Mouse (Mus musculus) mesoderm, embryonic 11.5 days (tissue): Measurements from ENCODE around the gene Wdfy2.

ENCODE experiments used
- DNase-seq: peaks from one replicate; pipeline ENCODE4 v3.0.0-alpha.2; 2012; ENCODE audit warnings: low read depth, low spot score

Wdfy2 gene

DNA sequence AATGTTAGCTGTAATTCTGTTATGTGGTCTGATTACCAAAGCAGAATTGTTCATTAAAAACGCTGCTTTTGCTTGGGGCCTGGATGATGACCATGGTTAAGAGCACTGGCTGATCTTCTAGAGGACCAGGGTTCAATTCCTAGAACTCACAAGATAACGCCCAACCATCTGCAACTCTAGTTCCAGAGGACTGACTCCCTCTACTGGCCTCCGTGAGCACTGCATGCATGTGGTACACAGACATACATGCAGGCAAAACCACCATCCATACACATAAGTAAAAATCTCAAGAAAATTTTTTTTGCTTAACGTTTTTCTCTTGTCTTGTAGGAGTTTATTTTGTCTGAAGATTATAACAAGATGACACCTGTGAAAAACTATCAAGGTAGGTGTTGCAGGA, 87.3 kb downstream of the Wdfy2 start:
- DNase-seq = no peak

DNA sequence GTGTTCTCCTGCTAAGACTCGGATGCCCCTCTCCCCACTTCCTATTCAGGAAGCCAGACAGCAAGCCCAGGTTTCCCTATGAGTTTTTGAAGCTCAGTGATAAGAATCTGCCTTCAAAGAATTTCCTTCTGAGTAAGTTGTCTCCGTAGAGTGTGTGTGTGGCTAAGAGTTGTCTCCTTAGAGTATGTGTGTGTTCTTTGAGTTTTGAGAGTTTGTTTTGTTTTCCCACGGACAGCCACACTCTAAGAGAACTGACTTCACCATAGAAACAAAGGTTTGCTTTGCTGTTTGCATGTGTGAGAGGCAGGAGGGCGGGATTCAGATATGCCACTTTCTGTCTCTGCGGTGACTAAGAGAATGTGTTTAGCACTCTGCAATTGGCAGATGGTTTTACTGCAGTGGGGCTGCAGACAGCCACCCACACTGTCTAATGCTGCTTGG, 90.6 kb downstream of the Wdfy2 start:
- no peak for DNase-seq

DNA sequence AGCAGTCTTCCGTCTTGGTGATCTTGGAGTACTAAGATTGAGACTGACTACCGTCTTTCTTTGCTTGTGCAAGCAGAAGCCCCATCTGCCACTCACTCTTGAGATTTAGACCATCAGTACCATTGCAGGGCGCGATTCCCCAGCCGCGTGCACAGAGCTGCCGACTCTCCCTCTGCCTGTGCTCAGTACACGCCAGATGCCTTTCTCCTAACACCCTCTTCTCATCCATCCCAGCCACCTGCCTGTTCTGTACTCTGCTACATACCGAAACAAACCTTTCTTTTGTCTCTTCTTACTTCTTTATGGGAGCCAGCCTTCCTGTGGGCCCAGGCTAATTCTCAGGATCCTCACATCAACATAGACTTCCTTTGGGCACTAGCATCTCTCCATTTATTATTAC, 97.9 kb downstream of the Wdfy2 start:
- DNase-seq = no peak

DNA sequence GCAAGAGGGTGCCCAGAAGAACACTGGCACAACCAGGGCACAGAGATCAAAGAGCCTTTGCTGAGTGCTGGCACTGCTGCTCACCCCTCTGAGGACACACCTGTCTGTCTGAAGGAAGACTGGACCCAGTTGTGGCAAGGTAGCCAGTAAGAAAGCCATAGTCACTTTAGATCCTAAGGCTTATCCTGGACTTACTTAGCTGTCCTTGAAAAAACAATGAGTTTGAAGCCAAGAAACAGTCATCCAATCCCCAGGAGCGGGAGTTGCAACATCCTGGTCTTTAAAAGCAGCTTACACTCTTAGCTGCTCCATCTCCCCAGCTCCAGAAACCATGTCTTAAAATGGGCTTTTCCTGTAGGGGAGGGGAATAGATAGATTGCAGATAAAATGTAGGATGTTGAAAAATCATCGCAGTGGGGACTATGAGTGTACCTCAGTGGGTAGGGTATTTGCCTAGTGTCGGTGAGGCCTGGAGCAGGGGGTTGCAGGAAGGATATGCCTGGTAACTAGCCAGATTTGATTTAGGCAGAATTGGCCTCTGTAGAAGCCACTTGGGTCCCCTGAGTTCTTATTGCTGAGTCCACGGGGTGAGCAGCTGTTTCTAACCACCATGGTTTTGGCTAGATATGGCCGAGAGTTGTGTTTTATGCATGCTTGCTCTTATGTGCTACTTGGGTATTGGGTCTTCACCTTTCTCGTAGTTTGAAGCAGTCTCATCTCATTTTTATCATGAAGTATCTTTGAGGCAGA, 99.3 kb downstream of the Wdfy2 start:
- DNase-seq = no peak

DNA sequence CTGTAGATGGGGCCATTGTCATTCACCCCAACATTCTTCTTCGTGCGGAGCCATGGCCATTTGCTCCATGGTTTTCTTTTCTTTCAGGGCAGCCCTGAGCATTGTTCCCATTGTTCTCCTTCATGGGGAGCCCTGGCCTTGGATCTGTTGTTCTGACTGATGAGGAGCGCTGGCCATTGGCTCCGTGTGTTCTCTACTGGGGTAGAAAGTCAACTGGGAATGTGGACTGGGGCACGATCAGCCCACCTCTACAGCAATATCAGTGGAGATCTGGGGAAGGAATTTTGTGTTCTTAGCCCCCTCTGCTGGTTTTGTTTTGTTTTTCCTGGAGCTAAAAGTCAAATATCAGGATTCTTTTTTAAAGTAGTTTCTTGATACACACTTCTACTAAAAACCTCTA, 100.2 kb downstream of the Wdfy2 start:
- no peak for DNase-seq

DNA sequence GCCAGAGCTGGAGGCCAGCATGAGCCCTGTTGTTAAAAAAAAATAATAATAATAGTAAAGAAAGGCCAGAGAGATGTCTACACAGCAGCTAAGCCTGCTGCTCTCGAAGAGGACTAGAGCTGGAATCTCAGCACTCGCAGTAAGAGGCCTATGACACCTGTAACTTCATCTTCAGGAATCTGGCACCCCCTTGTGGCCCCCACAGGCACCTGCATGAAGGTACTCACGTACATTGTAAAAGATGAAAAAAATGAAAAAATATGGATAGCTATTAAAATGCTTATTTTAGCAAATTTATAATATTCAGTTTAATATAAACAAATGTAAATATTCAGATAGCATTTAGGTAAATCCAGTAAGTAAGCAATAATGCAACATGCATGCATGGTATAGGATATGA, 102.0 kb downstream of the Wdfy2 start:
- DNase-seq = no peak

DNA sequence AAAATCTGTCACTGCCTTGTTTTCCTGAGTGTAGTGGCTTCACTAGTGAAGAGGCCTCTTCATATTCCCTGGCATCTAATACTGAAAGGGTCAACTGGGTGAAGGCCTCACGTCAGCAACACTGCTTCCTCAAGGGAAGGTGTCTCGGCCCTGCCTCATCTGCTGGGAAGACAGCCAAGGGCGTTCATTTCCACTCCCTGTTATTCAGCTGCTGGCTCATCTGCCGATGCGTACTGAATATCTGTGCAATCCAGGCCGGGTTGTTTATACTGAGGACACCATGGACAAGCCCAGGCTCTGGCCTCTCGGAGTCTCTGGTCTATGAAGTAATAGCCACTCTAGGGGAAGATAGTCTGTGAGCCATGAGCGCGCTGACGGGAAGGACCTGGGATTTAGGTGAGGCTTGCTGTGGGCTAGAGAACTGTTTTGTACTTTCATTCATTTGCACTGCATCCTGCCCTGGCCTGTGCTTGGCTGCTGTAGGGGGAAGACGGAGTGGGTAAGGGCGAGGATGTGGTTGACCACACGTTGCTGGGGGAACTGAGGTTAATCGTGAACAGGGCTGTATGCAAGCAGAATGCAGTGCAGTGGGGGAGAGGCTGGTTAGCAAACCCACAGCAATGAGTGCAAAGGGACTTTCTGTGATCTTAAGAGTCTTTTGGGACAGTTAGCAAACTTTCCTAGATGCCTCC, 103.1 kb downstream of the Wdfy2 start:
- no peak for DNase-seq

DNA sequence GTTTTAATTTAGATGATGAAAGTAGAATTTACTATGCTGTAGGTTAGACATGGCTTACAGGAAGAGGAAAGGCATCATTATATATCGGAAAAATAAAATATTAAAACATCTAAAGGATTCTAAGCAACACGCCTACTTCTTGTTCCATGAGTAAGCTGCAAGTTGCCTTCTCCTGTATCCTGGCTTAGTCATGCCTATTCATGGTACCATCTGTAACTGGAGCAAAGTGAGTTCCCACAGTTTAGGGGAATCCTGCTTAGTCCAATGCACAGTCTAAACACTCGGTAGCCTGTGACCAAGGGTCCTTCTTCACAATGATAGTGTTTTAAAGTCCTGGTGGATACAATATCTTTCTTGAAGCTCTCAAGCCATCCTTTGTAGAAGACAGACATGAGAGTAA, 109.3 kb downstream of the Wdfy2 start:
- no peak for DNase-seq

DNA sequence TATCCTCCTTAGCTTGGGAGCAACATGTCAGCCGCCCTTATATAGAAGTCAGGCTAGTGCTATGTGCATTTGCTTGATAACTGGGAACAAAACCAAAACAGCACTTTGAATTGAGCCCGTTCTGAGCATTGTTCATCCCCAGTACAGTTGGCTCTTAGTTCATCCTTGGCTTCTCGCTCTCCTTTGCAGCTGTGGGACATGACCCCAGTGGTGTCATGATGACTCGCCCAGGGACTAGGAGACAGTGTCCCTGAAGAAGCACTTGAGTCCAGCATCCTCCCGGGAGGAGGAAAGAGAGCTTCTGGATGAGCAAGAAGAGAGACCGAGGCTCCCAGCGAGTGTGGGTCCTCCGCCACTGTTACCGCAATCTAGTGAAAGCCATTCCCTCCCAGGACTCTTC, 118.6 kb downstream of the Wdfy2 start:
- no peak for DNase-seq

DNA sequence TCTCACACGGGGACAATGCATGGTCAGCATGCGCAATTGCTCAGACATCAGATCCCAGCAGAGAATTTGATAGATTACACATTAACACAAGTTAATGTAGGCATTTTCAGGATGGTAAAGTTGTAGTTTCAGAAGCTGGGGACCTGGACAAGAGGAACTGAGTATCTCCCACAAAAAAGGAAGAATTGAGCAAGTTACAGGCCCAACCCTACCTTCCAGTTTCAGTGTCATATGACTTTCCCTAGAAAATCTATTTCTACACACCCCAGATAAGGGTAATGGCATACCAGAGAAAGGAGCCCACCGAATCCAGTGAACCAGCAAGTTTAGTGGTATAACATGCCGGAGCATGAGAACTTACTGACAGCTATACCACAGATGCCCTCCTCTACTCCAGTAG, 126.2 kb downstream of the Wdfy2 start:
- no peak for DNase-seq

DNA sequence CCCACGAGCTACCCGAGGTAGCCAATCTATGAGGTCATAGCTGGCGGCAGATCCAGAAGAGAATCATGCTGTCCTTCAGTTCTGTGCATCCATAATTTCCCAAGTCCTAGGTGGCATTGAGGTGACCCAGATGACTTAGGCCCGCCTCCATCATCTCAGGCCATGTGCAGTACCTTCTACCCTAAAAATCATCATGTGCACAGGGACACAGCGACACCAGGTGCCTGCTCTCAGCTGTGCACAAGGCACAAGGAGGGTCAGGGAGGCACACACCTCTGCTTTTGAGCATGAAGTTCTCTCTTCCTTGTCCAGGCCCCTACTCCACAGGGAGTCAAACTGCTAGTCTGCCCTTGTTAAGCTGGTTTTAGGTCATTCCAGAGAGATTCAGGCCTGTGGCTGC, 127.9 kb downstream of the Wdfy2 start:
- no peak for DNase-seq

DNA sequence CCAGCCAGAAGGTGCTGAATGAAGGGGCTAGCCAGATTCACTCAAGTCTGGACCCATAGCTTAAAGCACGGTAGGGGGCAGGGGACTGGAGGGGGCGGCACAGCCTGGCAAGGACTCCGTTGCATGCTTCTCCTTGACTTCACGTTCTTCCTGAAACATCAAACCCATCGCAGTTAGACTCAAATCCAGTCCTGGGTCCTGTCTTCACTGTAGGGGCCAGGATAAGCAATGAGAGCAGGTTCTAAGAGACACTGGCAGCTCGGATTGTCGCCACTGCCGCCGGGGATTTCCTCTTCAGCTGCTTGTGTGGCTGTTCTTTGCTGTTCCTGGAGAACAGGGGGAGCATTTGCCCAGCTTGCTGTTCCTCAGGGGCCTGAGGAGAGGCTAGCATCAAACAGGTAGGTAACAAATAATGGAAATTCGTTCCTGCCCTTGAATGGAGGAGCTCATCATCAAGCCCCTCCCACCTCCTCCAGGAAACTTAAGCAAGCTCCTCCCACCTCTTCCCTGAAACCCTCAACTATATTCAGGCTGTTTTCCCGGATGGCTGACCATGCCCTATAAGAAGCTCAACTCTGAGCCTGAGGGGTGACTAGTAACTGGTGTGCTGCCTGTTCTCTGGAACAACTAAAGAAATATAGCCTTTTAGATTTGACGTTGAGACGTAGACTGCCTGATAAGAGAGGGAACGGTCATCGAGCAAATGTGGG, 128.5 kb downstream of the Wdfy2 start:
- no peak for DNase-seq

DNA sequence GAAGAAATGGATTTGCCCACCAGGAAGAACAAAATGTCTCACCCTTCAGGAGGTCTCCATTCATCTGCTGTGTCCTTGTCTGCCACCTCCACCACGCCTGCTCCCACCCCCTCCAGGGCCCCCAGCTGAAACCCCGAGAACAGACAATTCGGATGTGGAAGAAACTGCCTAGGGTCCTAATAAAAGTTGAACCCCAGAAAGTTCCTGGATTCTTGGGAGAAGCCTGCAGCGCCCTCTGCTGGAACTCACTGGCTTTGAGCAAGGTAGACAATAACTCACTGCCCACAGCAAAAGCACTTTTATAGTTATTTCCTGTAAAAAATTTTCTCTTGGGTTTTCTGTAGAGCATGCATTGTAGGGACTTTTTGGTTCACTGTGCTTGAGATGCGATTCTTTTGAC, 137.6 kb downstream of the Wdfy2 start:
- DNase-seq = peak; percentile 76

DNA sequence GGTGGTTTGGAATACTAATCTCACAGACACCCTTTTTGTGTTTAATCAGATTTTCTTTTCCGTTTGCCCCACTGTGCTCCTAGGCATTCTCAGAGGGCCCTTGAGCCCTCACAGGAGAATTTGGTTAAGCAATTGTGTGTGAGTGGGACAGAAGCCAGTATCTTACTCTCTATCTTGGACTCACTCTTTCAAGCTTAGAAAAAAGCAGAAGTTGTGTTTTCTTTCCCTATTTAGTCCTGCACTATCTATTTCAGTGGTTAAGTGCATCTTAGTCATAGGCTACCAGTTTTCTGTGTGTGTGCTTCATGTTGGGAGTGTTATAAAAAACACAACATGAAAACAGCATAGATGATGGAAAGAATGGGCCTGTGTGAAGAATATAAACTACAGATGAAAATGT, 142.3 kb downstream of the Wdfy2 start:
- DNase-seq = no peak

DNA sequence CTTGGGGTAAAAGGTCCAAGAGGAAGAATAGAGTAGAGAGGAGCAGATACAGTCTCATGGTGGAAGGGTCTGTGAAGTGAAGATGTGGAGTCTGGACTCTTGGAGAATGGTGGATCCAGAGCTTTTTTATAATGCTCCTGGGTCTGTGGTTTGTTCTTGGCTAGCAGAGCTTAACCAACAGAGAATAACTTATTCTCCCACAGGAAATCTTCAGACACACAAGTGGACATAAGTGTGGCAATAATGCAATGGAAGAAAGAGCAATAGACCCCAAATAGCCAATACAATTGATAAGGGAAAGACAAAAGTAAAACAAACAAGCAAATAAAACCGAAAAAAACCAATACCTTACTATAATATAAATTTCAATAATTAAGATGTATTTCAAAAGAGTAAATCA, 146.9 kb downstream of the Wdfy2 start, which contains the start of gene Defb48:
TSS of gene Defb48 (minus strand) at position 101 of the 400 bp plus-strand sequence.
- DNase-seq = no peak

DNA sequence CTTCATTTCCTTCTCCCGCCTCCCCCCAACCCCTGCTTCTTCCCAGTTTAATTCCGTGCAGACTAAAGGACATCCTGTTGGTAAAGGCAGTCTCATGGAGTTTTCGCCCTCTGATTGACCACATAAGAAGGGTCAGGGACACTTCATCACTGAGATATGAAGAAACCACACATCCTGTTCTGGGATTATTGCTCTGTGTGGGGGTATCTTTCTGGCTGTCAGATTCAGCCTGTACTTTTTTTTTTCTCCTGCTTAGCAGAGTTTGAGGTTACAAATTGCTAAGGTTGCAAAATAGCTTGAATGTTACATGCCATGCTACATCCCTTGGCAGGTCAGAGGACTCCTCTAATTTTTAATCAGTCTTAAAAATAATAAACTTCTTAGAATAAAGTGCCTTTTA, 153.8 kb downstream of the Wdfy2 start:
- DNase-seq = no peak

DNA sequence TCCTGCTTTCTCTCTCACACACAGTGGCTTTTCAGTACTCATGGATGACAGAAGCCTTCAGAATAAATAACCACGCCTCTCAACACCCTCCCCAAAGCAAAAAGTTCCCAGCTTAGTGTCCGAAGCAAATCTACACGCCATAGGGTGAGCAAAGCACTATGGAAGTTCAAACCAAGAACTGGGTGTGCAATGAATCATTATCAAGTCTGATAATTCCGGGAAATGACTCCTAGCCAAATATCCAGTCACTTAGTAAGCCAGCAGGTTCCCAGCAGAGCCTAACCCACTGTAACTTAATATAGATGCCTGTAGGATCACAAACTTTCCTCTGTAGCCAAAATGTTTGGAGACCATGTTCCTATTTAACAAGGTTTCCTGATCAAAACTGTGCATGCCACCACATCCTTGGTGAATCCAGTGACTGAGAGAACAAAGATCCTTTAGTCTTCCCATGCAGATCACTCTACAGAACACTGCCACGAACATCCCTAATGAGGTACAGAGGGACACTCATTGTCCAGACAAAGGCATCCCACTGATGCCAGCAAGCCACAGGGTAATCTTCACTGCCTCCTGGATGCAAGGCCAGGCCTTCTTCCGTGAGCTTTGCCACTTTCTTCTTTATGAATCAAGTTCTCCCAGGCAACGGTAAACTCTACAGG, 154.5 kb downstream of the Wdfy2 start:
- DNase-seq = no peak

DNA sequence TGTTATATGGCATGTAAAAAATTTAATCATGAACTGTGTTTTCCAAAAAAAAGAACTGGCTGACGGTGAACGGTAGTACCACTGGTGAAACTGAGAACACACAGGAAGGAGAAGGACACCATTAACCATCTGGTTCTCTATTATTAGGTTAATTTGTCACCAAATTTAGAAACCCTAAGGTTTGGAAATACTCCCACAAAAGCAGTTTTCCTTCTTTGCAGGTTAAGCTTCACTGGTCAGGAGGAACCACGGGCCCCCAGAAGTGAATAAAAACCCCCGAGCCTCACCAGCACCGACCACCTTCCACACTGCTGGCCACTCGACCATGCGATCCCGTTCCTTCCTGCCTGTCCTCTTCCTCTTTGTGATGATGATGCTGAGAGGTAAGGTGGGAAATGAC, 160.3 kb downstream of the Wdfy2 start, which contains the start of gene Defb47:
TSS of gene Defb47 (plus strand) at position 301 of the 400 bp plus-strand sequence.
- no peak for DNase-seq

DNA sequence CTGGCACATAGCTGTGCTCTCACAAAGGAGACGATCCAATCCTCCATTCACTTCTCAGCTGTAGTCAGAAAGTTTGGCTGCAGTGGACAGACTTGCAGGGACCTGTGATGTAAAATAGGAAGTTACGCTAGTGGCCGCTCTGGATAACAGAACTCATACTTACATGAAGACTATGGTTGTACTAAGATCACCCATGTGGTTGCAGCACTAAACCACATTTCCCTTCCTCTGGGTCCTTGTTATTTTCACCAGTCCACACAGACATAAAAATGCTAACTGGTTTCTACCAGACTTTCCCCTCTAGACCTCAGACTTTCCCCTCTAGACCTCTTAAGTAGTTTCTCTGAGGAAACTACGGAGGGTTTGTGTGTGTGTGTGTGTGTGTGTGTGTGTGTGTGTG, 161.5 kb downstream of the Wdfy2 start:
- DNase-seq = no peak

DNA sequence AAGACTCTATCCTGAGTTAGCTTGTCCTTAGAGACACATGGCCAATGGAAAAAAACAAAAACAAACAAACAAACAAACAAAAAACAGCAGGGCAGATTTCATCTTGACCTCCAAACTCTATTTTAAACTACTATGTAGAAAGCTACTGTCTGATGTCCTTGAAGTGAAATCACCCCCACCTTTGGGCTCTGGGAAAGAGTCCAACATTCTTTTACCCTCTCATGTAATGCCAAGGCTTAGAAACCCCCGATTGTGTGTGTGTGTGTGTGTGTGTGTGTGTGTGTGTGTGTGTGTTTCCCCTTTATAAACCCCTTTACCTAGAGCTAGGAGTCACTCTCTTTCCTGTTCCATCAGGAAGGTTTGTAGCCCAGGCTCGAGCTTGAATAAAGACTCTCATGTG, 165.1 kb downstream of the Wdfy2 start:
- no peak for DNase-seq
